Mouse (Mus musculus) gastrocnemius, postnatal 36 days (tissue): ENCODE data around the gene Ppara. TPM values are rescaled to one million over a fixed set of nuclear protein-coding genes. Genes with fewer than 3 reads are reported as not detected.

Experiments
- DNase-seq, 2 experiments: peaks; one replicate each; pipeline ENCODE4 v3.0.0; 2022
- intact Hi-C: fragments of 180-260 bp; cut with DNase I; formaldehyde crosslinking; loops from one replicate; pipeline ENCODE4 v1.15.1; 2025
- total RNA-seq, 2 experiments: library from RNA; stranded (reverse); gene quantifications; 2 replicates each; pipeline ENCODE4 v1.2.3; 2021

The Ppara gene
- total RNA-seq, 2 experiments from 2014 or later: 14.5 to 16.5 TPM

- DNase-seq: no peak
- intact Hi-C loops: no loop called here
Measured at GRCm38 (mm10) chr15:85786711-85787110, 51.9 kb downstream of the Ppara start.

GRCm38 (mm10) chr15:85787482-85787881 is 52.7 kb downstream of the Ppara start:
- DNase-seq: no peak
- intact Hi-C loops: no loop called here

- DNase-seq: no peak
- intact Hi-C loops: no loop called here
Measured at GRCm38 (mm10) chr15:85788051-85788450, 53.3 kb downstream of the Ppara start.

GRCm38 (mm10) chr15:85788633-85789032 is 53.9 kb downstream of the Ppara start:
- no peak for DNase-seq
- intact Hi-C loops: no loop called here

GRCm38 (mm10) chr15:85791449-85791848 is 56.7 kb downstream of the Ppara start:
- no peak for DNase-seq
- intact Hi-C loops: no loop called here

GRCm38 (mm10) chr15:85792819-85793218 is 58.0 kb downstream of the Ppara start:
- intact Hi-C loops: no loop called here
- DNase-seq: no peak

GRCm38 (mm10) chr15:85795516-85795915 is 60.7 kb downstream of the Ppara start:
- no peak for DNase-seq
- intact Hi-C loops: no loop called here

- intact Hi-C loops: no loop called here
- DNase-seq: no peak
Measured at GRCm38 (mm10) chr15:85798676-85799075, 63.9 kb downstream of the Ppara start.

GRCm38 (mm10) chr15:85802931-85803330 is 68.1 kb downstream of the Ppara start:
- DNase-seq: no peak
- intact Hi-C loops: loop anchor here (5.0 kb wide), 1 partner anchor 71 kb away; the partner anchor contains the start of gene Ppara

- intact Hi-C loops: no loop called here
- no peak for DNase-seq
Measured at GRCm38 (mm10) chr15:85806886-85807285, 72.1 kb downstream of the Ppara start.

GRCm38 (mm10) chr15:85807404-85807803 is 72.6 kb downstream of the Ppara start:
- no peak for DNase-seq
- intact Hi-C loops: no loop called here

- DNase-seq: no peak
- intact Hi-C loops: no loop called here
Measured at GRCm38 (mm10) chr15:85808031-85808430, 73.2 kb downstream of the Ppara start.

GRCm38 (mm10) chr15:85808434-85808833 is 73.7 kb downstream of the Ppara start:
- DNase-seq: no peak
- intact Hi-C loops: no loop called here

GRCm38 (mm10) chr15:85809091-85809490 is 74.3 kb downstream of the Ppara start:
- DNase-seq: no peak
- intact Hi-C loops: no loop called here

GRCm38 (mm10) chr15:85810462-85810805 is 75.7 kb downstream of the Ppara start:
- intact Hi-C loops: loop anchor here (5.0 kb wide), 1 partner anchor 73 kb away; no protein-coding TSS in a partner anchor
- no peak for DNase-seq

- intact Hi-C loops: loop anchor here (5.0 kb wide), 1 partner anchor 74 kb away; no protein-coding TSS in a partner anchor
- peak in 1 of 2 experiments; percentile 70 for DNase-seq
Measured at GRCm38 (mm10) chr15:85810806-85811521, 76.2 kb downstream of the Ppara start.

- DNase-seq: peak; percentile 98 to 100
- intact Hi-C loops: loop anchor here (5.0 kb wide), 1 partner anchor 74 kb away; no protein-coding TSS in a partner anchor
Measured at GRCm38 (mm10) chr15:85811535-85812277, 76.9 kb downstream of the Ppara start, which contains the start of gene Cdpf1. Cdpf1 (minus strand) TSS chr15:85811697.

- DNase-seq: no peak
- intact Hi-C loops: loop anchor here (5.0 kb wide), 1 partner anchor 76 kb away; no protein-coding TSS in a partner anchor
Measured at GRCm38 (mm10) chr15:85813428-85813827, 78.6 kb downstream of the Ppara start.

GRCm38 (mm10) chr15:85821203-85822010 is 86.6 kb downstream of the Ppara start, which contains the start of gene Pkdrej:
Pkdrej (minus strand) TSS chr15:85821734.
- DNase-seq: peak in 1 of 2 experiments; percentile 20
- intact Hi-C loops: no loop called here

GRCm38 (mm10) chr15:85822011-85822359 is 87.2 kb downstream of the Ppara start:
- DNase-seq: no peak
- intact Hi-C loops: no loop called here

GRCm38 (mm10) chr15:85826676-85827075 is 91.9 kb downstream of the Ppara start:
- no peak for DNase-seq

More at GRCm38 (mm10) chr15:85826676-85827075, 91.9 kb downstream of the Ppara start:
- intact Hi-C loops: no loop called here
